ENCODE assay signal across 12 mouse cellular contexts in genomic region chr13:110944683-110945082, GRCm38 (mm10).
"Had no signal": no experiment of that assay in that cellular context is flagged by ENCODE, and none has a peak within 500 bp of the region (broad histone marks: within the 10 kb centered on the region; RNA-seq: fewer than 3 reads in every experiment).

No protein-coding gene starts in this region.

- DNase-seq: kidney, adult 8-10 months; kidney, postnatal 25 days; layer of hippocampus, postnatal 36 days; left cerebral cortex, postnatal 4 days; lung, adult 18-20 months; lung, postnatal 4 days; midbrain, embryonic 14.5 days; right cerebral cortex, postnatal 14 days; thymus, postnatal 36 days had no signal

- H3K27ac ChIP-seq: limb, embryonic 15.5 days; liver, embryonic 14.5 days; neural tube, embryonic 13.5 days had no signal

- H3K4me3 ChIP-seq: limb, embryonic 15.5 days; neural tube, embryonic 13.5 days had no signal

- H3K4me1 ChIP-seq: neural tube, embryonic 13.5 days had no signal

- H3K36me3 ChIP-seq: limb, embryonic 15.5 days; neural tube, embryonic 13.5 days had no signal
